Mouse (Mus musculus) thymus, adult 18-20 months (tissue): Measurements from ENCODE around the gene Msantd1.
"Not testable (repeated sequence)": the region's sequence is repeated elsewhere in the genome, so short reads cannot be mapped to it uniquely, and the experiment has no call there.

Experiments
- DNase-seq, 2 experiments: peaks; one replicate each; pipeline ENCODE4 v3.0.0; 2022; ENCODE audit warnings: mixed read lengths in 2 of 2

Msantd1 gene

GRCm38 (mm10) chr5:34907910-34908725 is at the start of gene Msantd1:
TSS of gene Msantd1 (plus strand) at chr5:34908012.
- peak; percentile 51 to 54 for DNase-seq

DNA sequence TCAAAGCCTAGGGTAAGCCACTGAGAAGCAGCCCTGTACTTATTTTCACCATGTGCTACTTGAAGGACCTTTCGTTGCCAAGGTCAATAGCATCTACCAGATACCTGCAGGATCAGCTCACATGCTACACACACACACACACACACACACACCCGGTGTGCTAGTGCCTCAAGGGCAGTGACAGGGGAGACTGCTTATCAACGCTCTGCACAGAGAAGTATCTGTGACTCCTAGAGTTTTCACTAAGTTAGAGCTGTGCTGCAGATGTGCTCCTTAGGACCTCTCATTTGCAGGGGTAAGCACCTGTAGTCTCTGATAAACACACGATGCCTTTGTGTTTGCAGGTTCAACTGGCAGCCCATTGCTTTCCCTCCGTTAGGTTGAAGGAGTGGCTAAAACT is 42.4 kb upstream of the Msantd1 start:
- no peak for DNase-seq

GRCm38 (mm10) chr5:34880307-34880706 is 27.5 kb upstream of the Msantd1 start:
- not testable (repeated sequence) for DNase-seq

- no peak for DNase-seq
These were observed 26.8 kb upstream of the Msantd1 start for GRCm38 (mm10) chr5:34881023-34881422.

DNA sequence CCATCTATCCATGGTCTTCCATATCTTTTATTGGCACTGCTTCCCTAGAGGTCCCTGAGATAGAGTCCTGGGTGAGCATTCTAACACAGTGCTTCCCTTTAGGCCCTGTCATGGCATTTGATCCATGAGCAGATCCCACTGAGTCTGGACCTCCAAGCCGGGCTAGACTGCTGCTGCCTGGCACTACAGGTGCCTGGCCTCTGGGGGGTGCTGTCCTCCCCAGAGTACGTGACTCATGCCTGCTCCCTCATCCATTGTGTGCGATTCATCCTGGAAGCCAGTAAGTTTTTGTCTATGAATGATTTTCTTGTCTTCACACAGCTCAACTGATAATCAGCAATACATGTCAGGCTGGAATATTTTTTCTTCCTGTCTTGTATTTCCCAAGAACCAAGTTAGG is 22.6 kb upstream of the Msantd1 start:
- no peak for DNase-seq

DNA sequence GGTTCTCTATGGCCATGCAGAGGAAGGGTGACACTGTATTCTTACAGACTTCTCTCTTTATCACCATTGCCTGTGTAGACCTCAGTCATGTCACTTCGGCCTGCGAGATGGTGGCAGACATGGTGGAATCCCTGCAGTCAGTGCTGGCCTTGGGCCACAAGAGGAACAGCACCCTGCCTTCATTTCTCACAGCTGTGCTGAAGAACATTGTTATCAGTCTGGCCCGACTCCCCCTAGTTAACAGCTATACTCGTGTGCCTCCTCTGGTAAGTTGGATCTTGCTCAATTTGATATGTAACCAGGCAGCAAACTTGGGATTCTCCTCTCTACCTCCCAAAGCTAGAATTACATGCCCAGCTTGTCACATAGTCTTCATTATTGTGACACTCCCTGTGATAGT is 18.6 kb upstream of the Msantd1 start:
- DNase-seq, result no peak

- DNase-seq, result no peak
These were observed 10.9 kb upstream of the Msantd1 start for GRCm38 (mm10) chr5:34896697-34897453.

GRCm38 (mm10) chr5:34899787-34900469 is 7.9 kb upstream of the Msantd1 start:
- DNase-seq, result no peak

DNA sequence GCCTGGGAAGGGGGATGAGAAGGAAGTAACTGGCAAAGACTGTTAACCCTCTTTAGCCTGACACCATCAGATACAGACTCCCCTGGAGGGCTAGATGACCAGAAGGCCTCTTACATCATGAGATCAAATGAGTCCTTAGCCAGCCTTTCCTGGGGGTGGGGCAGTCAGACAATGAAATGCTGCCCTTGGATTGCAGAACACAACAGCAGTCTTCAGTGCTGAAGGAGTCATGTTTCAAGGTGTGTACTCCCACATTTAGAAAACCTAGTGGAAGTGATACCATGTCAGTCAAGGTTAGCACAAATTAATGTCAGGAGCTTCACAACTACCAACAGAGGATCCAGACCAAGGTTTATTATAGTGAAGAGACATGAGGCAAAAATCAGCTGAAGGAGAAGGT is 5.4 kb upstream of the Msantd1 start:
- no peak for DNase-seq

- no peak for DNase-seq
These were observed 4.9 kb upstream of the Msantd1 start for GRCm38 (mm10) chr5:34902811-34903385.

DNA sequence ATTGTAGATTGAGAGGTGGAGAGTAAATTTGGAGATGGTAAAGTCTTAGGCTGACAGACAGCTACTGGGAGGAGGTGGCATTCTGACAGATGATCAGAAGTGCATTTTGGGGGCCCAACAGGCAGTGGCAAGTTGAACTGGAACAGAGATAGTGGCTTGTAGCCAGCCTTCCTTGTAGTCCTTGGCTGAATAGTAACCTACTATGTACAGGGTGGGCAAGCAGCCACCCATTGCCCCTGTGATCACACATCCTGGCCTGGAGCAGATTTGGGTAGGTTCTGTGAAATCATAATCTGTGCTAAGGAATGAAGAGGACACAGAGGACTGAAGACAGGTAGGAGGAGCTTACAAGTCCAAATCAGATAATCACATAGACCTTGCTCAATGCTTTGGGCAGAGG is 3.4 kb upstream of the Msantd1 start:
- no peak for DNase-seq

DNA sequence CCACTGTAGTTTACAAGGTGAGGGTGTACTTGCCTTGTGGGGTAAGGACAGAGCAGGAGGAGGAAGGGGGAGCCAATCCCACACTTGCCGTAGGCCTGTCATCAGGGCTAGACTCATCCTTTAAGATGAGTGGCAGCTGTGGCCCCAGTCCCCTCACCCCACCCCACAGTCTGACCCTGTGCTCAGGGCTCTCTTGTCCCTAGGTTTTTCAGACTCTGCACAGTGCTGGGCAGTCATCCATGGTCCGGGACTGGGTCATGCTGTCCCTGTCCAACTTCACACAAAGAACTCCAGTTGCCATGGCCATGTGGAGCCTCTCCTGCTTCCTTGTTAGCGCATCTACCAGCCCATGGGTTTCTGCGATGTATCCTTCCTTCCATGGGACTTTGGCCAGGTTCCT is 582 bp upstream of the Msantd1 start:
- no peak for DNase-seq

DNA sequence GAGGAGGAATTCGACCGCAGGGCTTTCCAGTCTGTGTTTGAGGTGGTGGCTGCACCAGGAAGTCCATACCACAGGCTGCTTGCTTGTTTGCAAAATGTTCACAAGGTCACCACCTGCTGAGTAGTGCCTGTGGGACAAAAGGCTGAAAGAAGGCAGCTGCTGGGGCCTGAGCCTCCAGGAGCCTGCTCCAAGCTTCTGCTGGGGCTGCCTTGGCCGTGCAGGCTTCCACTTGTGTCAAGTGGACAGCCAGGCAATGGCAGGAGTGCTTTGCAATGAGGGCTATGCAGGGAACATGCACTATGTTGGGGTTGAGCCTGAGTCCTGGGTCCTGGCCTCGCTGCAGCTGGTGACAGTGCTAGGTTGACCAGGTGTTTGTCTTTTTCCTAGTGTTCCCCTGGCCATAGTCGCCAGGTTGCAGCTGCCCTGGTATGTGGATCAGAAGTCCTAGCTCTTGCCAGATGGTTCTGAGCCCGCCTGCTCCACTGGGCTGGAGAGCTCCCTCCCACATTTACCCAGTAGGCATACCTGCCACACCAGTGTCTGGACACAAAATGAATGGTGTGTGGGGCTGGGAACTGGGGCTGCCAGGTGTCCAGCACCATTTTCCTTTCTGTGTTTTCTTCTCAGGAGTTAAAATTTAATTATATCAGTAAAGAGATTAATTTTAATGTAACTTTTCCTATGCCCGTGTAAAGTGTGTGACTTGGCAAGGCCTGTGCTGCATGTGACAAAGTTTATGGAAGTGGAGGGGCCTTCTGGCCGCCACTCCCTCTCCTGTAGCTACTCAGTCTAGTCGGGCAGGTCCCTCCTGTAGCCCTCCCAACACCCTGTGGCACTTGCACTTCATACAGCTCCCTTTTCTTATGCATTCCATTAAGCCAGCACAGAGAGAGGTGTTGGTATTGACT is 1.2 kb downstream of the Msantd1 start:
- peak; percentile 45 to 65 for DNase-seq

- DNase-seq, result no peak
These were observed 2.1 kb downstream of the Msantd1 start for GRCm38 (mm10) chr5:34909634-34910503.

GRCm38 (mm10) chr5:34910504-34910815 is 2.6 kb downstream of the Msantd1 start:
- DNase-seq, result no peak

- peak; percentile 25 to 27 for DNase-seq
These were observed 8.0 kb downstream of the Msantd1 start for GRCm38 (mm10) chr5:34915801-34916200.

DNA sequence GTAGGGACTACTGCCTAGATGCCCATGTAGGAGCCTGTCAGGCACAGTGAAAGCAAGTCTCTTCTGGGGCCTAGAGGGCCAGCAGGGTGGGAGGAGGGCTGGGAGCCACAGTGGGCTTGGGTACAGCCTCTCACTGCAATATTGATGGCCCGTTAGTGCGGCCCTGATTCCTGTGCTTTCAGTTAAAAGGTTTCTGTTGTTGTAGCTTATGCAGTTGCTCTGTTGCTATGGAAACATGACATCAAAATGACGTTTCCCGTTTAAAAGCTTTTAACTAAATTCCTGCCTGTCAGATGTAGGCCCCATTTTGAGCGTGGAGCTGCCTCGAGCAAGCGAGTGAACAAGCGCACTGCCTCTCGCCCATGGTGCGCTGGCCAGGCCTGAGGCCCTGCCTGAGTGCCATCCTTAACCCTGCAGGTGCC is 9.4 kb downstream of the Msantd1 start:
- no peak for DNase-seq

- DNase-seq, result no peak
These were observed 11.0 kb downstream of the Msantd1 start for GRCm38 (mm10) chr5:34918785-34919184.

GRCm38 (mm10) chr5:34922531-34922930 is 14.7 kb downstream of the Msantd1 start:
- no peak for DNase-seq

- no peak for DNase-seq
These were observed 16.1 kb downstream of the Msantd1 start for GRCm38 (mm10) chr5:34923920-34924319.

DNA sequence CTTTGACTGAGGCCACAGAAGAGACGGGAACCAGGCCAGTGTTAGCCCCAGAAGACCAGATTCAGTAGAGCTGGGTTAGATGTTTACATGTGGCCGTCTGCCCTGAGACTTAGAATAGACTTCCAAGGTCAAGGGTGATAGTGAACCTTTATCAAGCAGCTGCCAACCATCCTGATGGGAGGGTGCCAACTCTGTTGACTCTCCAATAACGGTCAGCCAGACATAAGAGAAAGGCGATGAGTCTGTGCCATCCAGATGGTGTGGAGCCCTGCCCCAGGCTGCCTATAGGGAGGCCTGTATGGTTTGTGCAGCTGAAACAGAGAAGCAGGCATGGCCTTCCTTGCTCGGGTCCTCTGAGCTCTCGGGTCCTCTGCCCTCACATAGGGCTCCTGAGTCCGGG is 16.7 kb downstream of the Msantd1 start:
- no peak for DNase-seq
